Mouse (Mus musculus): ENCODE measurements around the gene Il1rl2.

- TF ChIP-seq CTCF (IDR thresholded peaks at IDR 0.05; ENCODE audit: low read depth) (no peak), EP300 (IDR thresholded peaks at IDR 0.05; ENCODE audit: low read depth) (no peak)
Observed at GRCm38 (mm10) chr1:40414863-40415656, 90.7 kb downstream of the Il1rl2 start.

All from liver, postnatal 0 days (tissue).